Comparison of ENCODE assay signal across 41 mouse cellular contexts in the genomic region with DNA sequence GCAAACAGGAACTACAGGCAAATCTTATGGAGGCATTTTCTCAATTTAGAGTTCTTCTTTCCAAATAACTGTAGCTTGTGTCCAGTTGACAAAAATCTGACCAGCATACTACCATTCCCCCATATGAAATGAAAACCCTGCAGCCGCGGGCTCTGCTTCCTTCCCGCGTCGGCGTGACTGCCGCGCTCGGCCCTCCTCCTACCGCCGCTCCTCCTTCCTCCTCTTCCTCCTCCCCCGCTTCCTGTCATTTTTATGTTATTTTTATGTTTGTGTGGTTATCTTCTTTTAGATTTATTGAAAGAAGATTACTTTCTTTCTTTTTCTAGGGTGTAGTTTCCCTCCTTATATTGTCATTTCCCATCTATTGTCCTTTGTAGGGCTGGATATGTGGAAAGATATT. TPM values are rescaled to one million over a fixed set of nuclear protein-coding genes. Genes with fewer than 3 reads are reported as not detected.
"Had no signal": no experiment of that assay in that cellular context is flagged by ENCODE, and none has a peak within 500 bp of the region (broad histone marks: within the 10 kb centered on the region; RNA-seq: fewer than 3 reads in every experiment).

No protein-coding gene starts in this region.

RNA-seq across cellular contexts. Expression of gene Olfr474, which starts 1.9 kb away (rescaled TPM):
- total RNA-seq: heart, postnatal 10 days; heart, postnatal 14 days; heart, postnatal 25 days; heart, postnatal 36 days; heart, postnatal 4 days; hematopoietic stem cell, adult 5-6 weeks; hindbrain, postnatal 0 days; layer of hippocampus, adult 18-20 months; layer of hippocampus, adult 2 months; layer of hippocampus, adult 8-10 months; layer of hippocampus, postnatal 10 days; layer of hippocampus, postnatal 14 days; layer of hippocampus, postnatal 25 days; layer of hippocampus, postnatal 36 days; left cerebral cortex, adult 18-20 months had no signal
- polyA plus RNA-seq: heart, embryonic 10.5 days; heart, embryonic 11.5 days; heart, embryonic 12.5 days; heart, embryonic 13.5 days; heart, embryonic 14.5 days; heart, embryonic 15.5 days; heart, embryonic 16.5 days; heart, postnatal 0 days; hindbrain, embryonic 10.5 days; hindbrain, embryonic 11.5 days; hindbrain, embryonic 12.5 days; hindbrain, embryonic 13.5 days; hindbrain, embryonic 14.5 days; hindbrain, embryonic 15.5 days; hindbrain, embryonic 16.5 days; hindbrain, postnatal 0 days; inflammation-experienced regulatory T-cells, adult 6 months; intestine, embryonic 14.5 days; intestine, embryonic 15.5 days; intestine, embryonic 16.5 days; intestine, postnatal 0 days; kidney, adult 2 months; kidney, embryonic 14.5 days; kidney, embryonic 15.5 days; kidney, embryonic 16.5 days; kidney, postnatal 0 days; large intestine, adult 2 months had no signal

RNA-seq across cellular contexts. Expression of gene Olfr476, which starts 12.1 kb away (rescaled TPM):
- total RNA-seq: heart, postnatal 10 days; heart, postnatal 14 days; heart, postnatal 25 days; heart, postnatal 36 days; heart, postnatal 4 days; hematopoietic stem cell, adult 5-6 weeks; hindbrain, postnatal 0 days; layer of hippocampus, adult 18-20 months; layer of hippocampus, adult 2 months; layer of hippocampus, adult 8-10 months; layer of hippocampus, postnatal 10 days; layer of hippocampus, postnatal 14 days; layer of hippocampus, postnatal 25 days; layer of hippocampus, postnatal 36 days; left cerebral cortex, adult 18-20 months had no signal
- polyA plus RNA-seq: heart, embryonic 10.5 days; heart, embryonic 11.5 days; heart, embryonic 12.5 days; heart, embryonic 13.5 days; heart, embryonic 14.5 days; heart, embryonic 15.5 days; heart, embryonic 16.5 days; heart, postnatal 0 days; hindbrain, embryonic 10.5 days; hindbrain, embryonic 11.5 days; hindbrain, embryonic 12.5 days; hindbrain, embryonic 13.5 days; hindbrain, embryonic 14.5 days; hindbrain, embryonic 15.5 days; hindbrain, embryonic 16.5 days; hindbrain, postnatal 0 days; intestine, embryonic 14.5 days; intestine, embryonic 15.5 days; intestine, embryonic 16.5 days; intestine, postnatal 0 days; kidney, adult 2 months; kidney, embryonic 14.5 days; kidney, embryonic 15.5 days; kidney, embryonic 16.5 days; kidney, postnatal 0 days; large intestine, adult 2 months had no signal

RNA-seq across cellular contexts. Expression of gene Olfr473, which starts 22.3 kb away (rescaled TPM):
- total RNA-seq: heart, postnatal 10 days; heart, postnatal 14 days; heart, postnatal 25 days; heart, postnatal 36 days; heart, postnatal 4 days; hematopoietic stem cell, adult 5-6 weeks; hindbrain, postnatal 0 days; layer of hippocampus, adult 18-20 months; layer of hippocampus, adult 2 months; layer of hippocampus, adult 8-10 months; layer of hippocampus, postnatal 10 days; layer of hippocampus, postnatal 14 days; layer of hippocampus, postnatal 25 days; layer of hippocampus, postnatal 36 days; left cerebral cortex, adult 18-20 months had no signal
- polyA plus RNA-seq: heart, embryonic 10.5 days; heart, embryonic 11.5 days; heart, embryonic 12.5 days; heart, embryonic 13.5 days; heart, embryonic 14.5 days; heart, embryonic 15.5 days; heart, embryonic 16.5 days; heart, postnatal 0 days; hindbrain, embryonic 10.5 days; hindbrain, embryonic 11.5 days; hindbrain, embryonic 12.5 days; hindbrain, embryonic 13.5 days; hindbrain, embryonic 14.5 days; hindbrain, embryonic 15.5 days; hindbrain, embryonic 16.5 days; hindbrain, postnatal 0 days; inflammation-experienced regulatory T-cells, adult 6 months; intestine, embryonic 14.5 days; intestine, embryonic 15.5 days; intestine, embryonic 16.5 days; intestine, postnatal 0 days; kidney, adult 2 months; kidney, embryonic 14.5 days; kidney, embryonic 15.5 days; kidney, embryonic 16.5 days; kidney, postnatal 0 days; large intestine, adult 2 months had no signal

RNA-seq across cellular contexts. Expression of gene Olfr477, which starts 34.0 kb away (rescaled TPM):
- total RNA-seq: heart, postnatal 10 days; heart, postnatal 14 days; heart, postnatal 25 days; heart, postnatal 36 days; heart, postnatal 4 days; hematopoietic stem cell, adult 5-6 weeks; hindbrain, postnatal 0 days; layer of hippocampus, adult 18-20 months; layer of hippocampus, adult 2 months; layer of hippocampus, adult 8-10 months; layer of hippocampus, postnatal 10 days; layer of hippocampus, postnatal 14 days; layer of hippocampus, postnatal 25 days; layer of hippocampus, postnatal 36 days; left cerebral cortex, adult 18-20 months had no signal
- polyA plus RNA-seq: heart, embryonic 10.5 days; heart, embryonic 11.5 days; heart, embryonic 12.5 days; heart, embryonic 13.5 days; heart, embryonic 14.5 days; heart, embryonic 15.5 days; heart, embryonic 16.5 days; heart, postnatal 0 days; hindbrain, embryonic 10.5 days; hindbrain, embryonic 11.5 days; hindbrain, embryonic 12.5 days; hindbrain, embryonic 13.5 days; hindbrain, embryonic 14.5 days; hindbrain, embryonic 15.5 days; hindbrain, embryonic 16.5 days; hindbrain, postnatal 0 days; inflammation-experienced regulatory T-cells, adult 6 months; intestine, embryonic 14.5 days; intestine, embryonic 15.5 days; intestine, embryonic 16.5 days; intestine, postnatal 0 days; kidney, adult 2 months; kidney, embryonic 14.5 days; kidney, embryonic 15.5 days; kidney, embryonic 16.5 days; kidney, postnatal 0 days; large intestine, adult 2 months had no signal

RNA-seq across cellular contexts. Expression of gene Olfr472, which starts 54.8 kb away (rescaled TPM):
- total RNA-seq: heart, postnatal 10 days; heart, postnatal 14 days; heart, postnatal 25 days; heart, postnatal 36 days; hematopoietic stem cell, adult 5-6 weeks; hindbrain, postnatal 0 days; layer of hippocampus, adult 18-20 months; layer of hippocampus, adult 2 months; layer of hippocampus, postnatal 10 days; layer of hippocampus, postnatal 14 days; layer of hippocampus, postnatal 25 days; layer of hippocampus, postnatal 36 days; left cerebral cortex, adult 18-20 months had no signal
- polyA plus RNA-seq: heart, embryonic 11.5 days; heart, embryonic 12.5 days; heart, embryonic 13.5 days; heart, embryonic 14.5 days; heart, embryonic 15.5 days; heart, embryonic 16.5 days; heart, postnatal 0 days; hindbrain, embryonic 10.5 days; hindbrain, embryonic 11.5 days; hindbrain, embryonic 12.5 days; hindbrain, embryonic 13.5 days; hindbrain, embryonic 14.5 days; hindbrain, embryonic 16.5 days; hindbrain, postnatal 0 days; intestine, embryonic 14.5 days; intestine, embryonic 15.5 days; intestine, embryonic 16.5 days; intestine, postnatal 0 days; kidney, adult 2 months; kidney, embryonic 14.5 days; kidney, embryonic 16.5 days; kidney, postnatal 0 days; large intestine, adult 2 months had no signal
